Mouse (Mus musculus) frontal cortex, postnatal 14 days (tissue): ENCODE measurements around the gene Avpr2.

Experiments used
- DNase-seq, 2 experiments: peaks; one replicate each; pipeline ENCODE4 v3.0.0; 2022; ENCODE audit warnings: low spot score in 2 of 2

Gene Avpr2

GRCm38 (mm10) chrX:73891551-73892152 is at the start of gene Avpr2:
Gene Avpr2 (plus strand): TSS chrX:73892102.
- no peak for DNase-seq

GRCm38 (mm10) chrX:73854326-73855086 is 37.4 kb upstream of the Avpr2 start:
- no peak for DNase-seq

GRCm38 (mm10) chrX:73855087-73855408 is 36.9 kb upstream of the Avpr2 start:
- no peak for DNase-seq

GRCm38 (mm10) chrX:73864692-73865091 is 27.2 kb upstream of the Avpr2 start:
- no peak for DNase-seq

- no peak for DNase-seq
These were observed 24.6 kb upstream of the Avpr2 start for GRCm38 (mm10) chrX:73867256-73867655.

- no peak for DNase-seq
These were observed 24.1 kb upstream of the Avpr2 start for GRCm38 (mm10) chrX:73867852-73868251.

- DNase-seq: no peak
These were observed 22.6 kb upstream of the Avpr2 start for GRCm38 (mm10) chrX:73869334-73869733.

- DNase-seq: no peak
These were observed 20.4 kb upstream of the Avpr2 start for GRCm38 (mm10) chrX:73871474-73871873.

- DNase-seq: no peak
These were observed 19.9 kb upstream of the Avpr2 start for GRCm38 (mm10) chrX:73871956-73872355.

- DNase-seq: no peak
These were observed 16.0 kb upstream of the Avpr2 start for GRCm38 (mm10) chrX:73875881-73876280.

- DNase-seq: no peak
These were observed 14.9 kb upstream of the Avpr2 start for GRCm38 (mm10) chrX:73877014-73877413.

GRCm38 (mm10) chrX:73880194-73881035 is 11.5 kb upstream of the Avpr2 start:
- DNase-seq: no peak

GRCm38 (mm10) chrX:73881036-73881427 is 10.9 kb upstream of the Avpr2 start:
- DNase-seq: no peak

GRCm38 (mm10) chrX:73881463-73881862 is 10.4 kb upstream of the Avpr2 start:
- no peak for DNase-seq

- DNase-seq: no peak
These were observed 931 bp downstream of the Avpr2 start for GRCm38 (mm10) chrX:73892833-73893232.

GRCm38 (mm10) chrX:73895719-73896118 is 3.8 kb downstream of the Avpr2 start, which contains the start of gene L1cam:
Gene L1cam (minus strand): TSS chrX:73896105.
- DNase-seq: peak in 1 of 2 experiments; percentile 29

GRCm38 (mm10) chrX:73897959-73898358 is 6.1 kb downstream of the Avpr2 start:
- DNase-seq: no peak

- DNase-seq: no peak
These were observed 18.1 kb downstream of the Avpr2 start for GRCm38 (mm10) chrX:73910049-73910448.

- DNase-seq: no peak
These were observed 18.5 kb downstream of the Avpr2 start for GRCm38 (mm10) chrX:73910451-73910850.

- no peak for DNase-seq
These were observed 19.3 kb downstream of the Avpr2 start for GRCm38 (mm10) chrX:73911156-73911555.

- no peak for DNase-seq
These were observed 19.7 kb downstream of the Avpr2 start for GRCm38 (mm10) chrX:73911588-73911987.
